Mouse (Mus musculus): ENCODE results near the gene Krt28. TPM values are rescaled to one million over a fixed set of nuclear protein-coding genes. Genes with fewer than 3 reads are reported as not detected.

Krt28 gene
- total RNA-seq, 2 experiments from 2014 or later: not detected

- intact Hi-C loops (cut with DNase I): no loop called here
- DNase-seq (ENCODE audit: low spot score): no peak
Observed at GRCm38 (mm10) chr11:99369853-99370451, 4.8 kb downstream of the Krt28 start.

- DNase-seq (ENCODE audit: low spot score): no peak
- intact Hi-C loops (cut with DNase I): no loop called here
Observed at GRCm38 (mm10) chr11:99369229-99369628, 5.5 kb downstream of the Krt28 start.

- intact Hi-C loops (cut with DNase I): no loop called here
- no peak for DNase-seq (ENCODE audit: low spot score)
Observed at GRCm38 (mm10) chr11:99366791-99367190, 7.9 kb downstream of the Krt28 start.

- intact Hi-C loops (cut with DNase I): loop anchor here (2.0 kb wide), 1 partner anchor 54 kb away; no protein-coding TSS in a partner anchor
- DNase-seq (ENCODE audit: low spot score): no peak
Observed at GRCm38 (mm10) chr11:99364412-99364811, 10.3 kb downstream of the Krt28 start.

GRCm38 (mm10) chr11:99361423-99361822 is 13.3 kb downstream of the Krt28 start:
- intact Hi-C loops (cut with DNase I): no loop called here
- no peak for DNase-seq (ENCODE audit: low spot score)

- intact Hi-C loops (cut with DNase I): no loop called here
Observed at GRCm38 (mm10) chr11:99351004-99351403, 23.7 kb downstream of the Krt28 start, which contains the start of gene Krt27. TSS of gene Krt27 (minus strand) at chr11:99351104.

GRCm38 (mm10) chr11:99339299-99339847 is 35.3 kb downstream of the Krt28 start:
- intact Hi-C loops (cut with DNase I): no loop called here
- DNase-seq (ENCODE audit: low spot score): no peak

More at GRCm38 (mm10) chr11:99351004-99351403, 23.7 kb downstream of the Krt28 start, which contains the start of gene Krt27:
- no peak for DNase-seq (ENCODE audit: low spot score)

- intact Hi-C loops (cut with DNase I): no loop called here
- no peak for DNase-seq (ENCODE audit: low spot score)
Observed at GRCm38 (mm10) chr11:99337866-99338265, 36.8 kb downstream of the Krt28 start, which contains the start of gene Krt26. TSS of gene Krt26 (minus strand) at chr11:99337966.

- no peak for DNase-seq (ENCODE audit: low spot score)
- intact Hi-C loops (cut with DNase I): no loop called here
Observed at GRCm38 (mm10) chr11:99333426-99333825, 41.3 kb downstream of the Krt28 start.

GRCm38 (mm10) chr11:99329655-99330054 is 45.0 kb downstream of the Krt28 start:
- intact Hi-C loops (cut with DNase I): no loop called here
- no peak for DNase-seq (ENCODE audit: low spot score)

GRCm38 (mm10) chr11:99322851-99323250 is 51.9 kb downstream of the Krt28 start, which contains the start of gene Krt25:
TSS of gene Krt25 (minus strand) at chr11:99322951.
- intact Hi-C loops (cut with DNase I): no loop called here
- no peak for DNase-seq (ENCODE audit: low spot score)

- no peak for DNase-seq (ENCODE audit: low spot score)
- intact Hi-C loops (cut with DNase I): no loop called here
Observed at GRCm38 (mm10) chr11:99321094-99321493, 53.6 kb downstream of the Krt28 start.

GRCm38 (mm10) chr11:99319127-99319526 is 55.6 kb downstream of the Krt28 start:
- DNase-seq (ENCODE audit: low spot score): no peak
- intact Hi-C loops (cut with DNase I): no loop called here

GRCm38 (mm10) chr11:99316543-99316942 is 58.2 kb downstream of the Krt28 start:
- no peak for DNase-seq (ENCODE audit: low spot score)
- intact Hi-C loops (cut with DNase I): no loop called here

Other genes starting within 250 kb of the Krt28 start
- under 1 TPM; 0.29 to 0.64 TPM for gene Ccr7, start 219.8 kb downstream of the Krt28 start, total RNA-seq (2021)
- gene Smarce1, start 143.9 kb downstream of the Krt28 start, total RNA-seq (2021): 10 to 100 TPM; 46.0 to 51.8 TPM
- 10 to 100 TPM; 32.6 to 39.1 TPM for gene Krt222, start 130.8 kb downstream of the Krt28 start, total RNA-seq (2021)
- not detected for gene Krt24, start 89.6 kb downstream of the Krt28 start, total RNA-seq (2021)
- gene Krt25, start 52.0 kb downstream of the Krt28 start, total RNA-seq (2021): not detected
- gene Krt26, start 36.9 kb downstream of the Krt28 start, total RNA-seq (2021): not detected
- gene Krt27, start 23.8 kb downstream of the Krt28 start, total RNA-seq (2021): not detected
- 1 to 10 TPM; 5.3 to 5.5 TPM for gene Krt10, start 14.5 kb upstream of the Krt28 start, total RNA-seq (2021)
- not detected for gene Krt12, start 47.4 kb upstream of the Krt28 start, total RNA-seq (2021)
- not detected for gene Krt20, start 63.2 kb upstream of the Krt28 start, total RNA-seq (2021)
- not detected for gene Krt23, start 118.2 kb upstream of the Krt28 start, total RNA-seq (2021)
- not detected for gene Krt39, start 146.4 kb upstream of the Krt28 start, total RNA-seq (2021)
- not detected for gene Krt40, start 168.3 kb upstream of the Krt28 start, total RNA-seq (2021)
- not detected for gene Krtap3-3, start 176.0 kb upstream of the Krt28 start, total RNA-seq (2021)
- gene Krtap3-2, start 181.9 kb upstream of the Krt28 start, total RNA-seq (2021): not detected
- not detected for gene Gm11939, start 184.6 kb upstream of the Krt28 start, total RNA-seq (2021)
- gene Krtap3-1, start 191.7 kb upstream of the Krt28 start, total RNA-seq (2021): not detected
- not detected for gene Krtap1-5, start 206.1 kb upstream of the Krt28 start, total RNA-seq (2021)
- gene Krtap1-4, start 208.8 kb upstream of the Krt28 start, total RNA-seq (2021): not detected
- gene Krtap1-3, start 216.4 kb upstream of the Krt28 start, total RNA-seq (2021): not detected
- gene Krtap9-3, start 223.2 kb upstream of the Krt28 start, total RNA-seq (2021): not detected
- not detected for gene Gm11938, start 228.4 kb upstream of the Krt28 start, total RNA-seq (2021)
- gene Gm11937, start 235.3 kb upstream of the Krt28 start, total RNA-seq (2021): not detected
- gene Krtap2-4, start 239.9 kb upstream of the Krt28 start, total RNA-seq (2021): not detected
- not detected for gene Gm11562, start 245.5 kb upstream of the Krt28 start, total RNA-seq (2021)

All from heart, postnatal 25 days (tissue).